Mouse (Mus musculus): ENCODE results near the gene Tsga13. TPM values are rescaled to one million over a fixed set of nuclear protein-coding genes. Genes with fewer than 3 reads are reported as not detected.

The Tsga13 gene
- polyA plus RNA-seq, 1 experiment from 2014 or later = 0.12 TPM

DNA sequence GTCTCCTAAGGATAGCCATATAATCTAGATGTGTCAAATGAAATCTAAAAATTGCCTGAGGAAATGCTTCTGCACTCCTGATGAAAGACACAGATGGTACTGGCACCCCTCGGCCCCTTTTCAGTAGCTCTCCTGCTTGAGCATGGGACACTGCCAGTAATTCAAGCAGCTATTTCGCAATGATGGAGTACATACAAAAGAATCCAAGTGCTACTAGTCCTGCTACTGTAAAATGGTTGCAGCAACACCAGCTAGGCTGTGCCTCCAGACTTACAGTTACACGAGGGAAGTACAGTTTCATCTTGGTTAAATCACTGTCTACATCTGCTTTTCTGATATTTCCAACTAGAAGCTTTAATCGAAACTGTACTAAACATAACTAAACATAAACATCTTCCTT lies 31.9 kb downstream of the Tsga13 start:
- ATAC-seq (replicated peaks; ENCODE audit: extremely low read depth, insufficient read depth, low FRiP score) = no peak
- no peak overlapping the region for H3K27ac ChIP-seq (ENCODE audit: low read length)
- H3K9me3 ChIP-seq (replicated peaks; ENCODE audit: control insufficient read depth, low read length) = no peaks in the 10 kb centered on the region
- no peak overlapping the region for H3K9ac ChIP-seq (ENCODE audit: low read length)
- WGBS = 79% methylated on average over 4 of the region's 4 CpGs
- H3K4me1 ChIP-seq (ENCODE audit: control insufficient read depth, insufficient read depth, low read length) = no peaks in the 10 kb centered on the region
- no peaks in the 10 kb centered on the region for H3K27me3 ChIP-seq (ENCODE audit: control insufficient read depth, insufficient read depth, low read length)
- no peak overlapping the region for H3K4me2 ChIP-seq (ENCODE audit: low read depth, low read length)
- H3K36me3 ChIP-seq (ENCODE audit: control insufficient read depth, insufficient read depth) = peaks cover 14% of the 10 kb centered on the region
- no peak overlapping the region for H3K4me3 ChIP-seq (ENCODE audit: low read length)

DNA sequence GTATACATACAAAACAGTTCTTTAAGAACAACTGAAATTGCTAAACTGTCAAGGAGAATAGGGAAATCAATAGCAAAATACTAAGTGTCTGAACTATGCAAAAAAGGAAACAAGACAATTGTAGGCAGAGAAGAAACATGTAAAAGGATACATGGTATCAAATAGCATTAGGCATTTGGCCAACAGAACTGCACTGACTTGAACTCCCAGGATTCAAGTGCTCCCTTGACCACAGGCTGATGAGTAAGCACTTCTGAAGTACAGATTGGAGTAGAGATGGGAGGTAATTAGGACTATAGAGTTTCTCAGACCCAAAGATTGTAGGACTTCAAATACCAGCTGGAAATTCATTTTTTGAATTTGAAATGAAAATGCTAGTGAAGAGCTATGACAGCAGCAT lies 38.7 kb downstream of the Tsga13 start:
- Histone ChIP-seq H3K27me3 (ENCODE audit: control insufficient read depth, insufficient read depth, low read length) (no peaks in the 10 kb centered on the region), H3K27ac (ENCODE audit: low read length) (no peak overlapping the region), H3K9me3 (replicated peaks; ENCODE audit: control insufficient read depth, low read length) (peaks cover 4% of the 10 kb centered on the region; the same call in 1 of the 2 replicates), H3K4me3 (ENCODE audit: low read length) (no peak overlapping the region), H3K4me2 (ENCODE audit: low read depth, low read length) (no peak overlapping the region), H3K36me3 (ENCODE audit: control insufficient read depth, insufficient read depth) (peaks cover 12% of the 10 kb centered on the region), H3K4me1 (ENCODE audit: control insufficient read depth, insufficient read depth, low read length) (no peaks in the 10 kb centered on the region), H3K9ac (ENCODE audit: low read length) (no peak overlapping the region)
- no peak for ATAC-seq (replicated peaks; ENCODE audit: extremely low read depth, insufficient read depth, low FRiP score)

- no peak for ATAC-seq (replicated peaks; ENCODE audit: extremely low read depth, insufficient read depth, low FRiP score)
- no peak overlapping the region for H3K27ac ChIP-seq (ENCODE audit: low read length)
Measured at GRCm38 (mm10) chr6:30866501-30866900, 48.9 kb downstream of the Tsga13 start.

DNA sequence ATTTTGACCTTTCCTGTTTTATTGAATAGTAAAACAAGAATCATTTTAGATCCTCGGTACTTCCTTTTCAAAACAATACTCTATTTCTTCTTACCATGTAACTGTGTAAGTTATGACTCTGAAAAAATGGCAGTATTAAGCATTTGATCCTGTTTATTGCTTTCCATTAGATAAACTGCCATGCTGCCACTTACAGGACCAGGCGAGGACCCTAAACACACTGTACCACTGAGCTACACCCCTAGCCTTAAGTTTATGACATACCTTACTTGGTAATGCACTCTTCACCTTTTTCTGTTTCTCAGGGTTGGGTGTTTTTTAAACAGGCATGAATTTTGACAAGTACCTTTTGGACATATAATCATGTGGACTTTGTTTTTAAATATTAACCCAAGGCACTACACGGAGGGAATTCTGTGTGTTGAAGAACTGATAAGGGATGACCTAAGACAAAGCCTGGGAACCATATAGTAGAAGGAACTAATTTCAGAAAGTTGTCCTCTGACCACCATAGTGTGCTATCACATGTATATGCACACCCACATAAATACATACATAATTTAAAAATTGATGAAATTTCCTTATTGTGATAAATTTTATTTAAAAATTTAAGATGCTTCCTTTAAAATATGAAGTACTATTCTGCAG lies 50.2 kb downstream of the Tsga13 start:
- WGBS = 66% methylated on average over 3 of the region's 3 CpGs
- no peaks in the 10 kb centered on the region for H3K4me1 ChIP-seq (ENCODE audit: control insufficient read depth, insufficient read depth, low read length)
- H3K4me3 ChIP-seq (ENCODE audit: low read length) = no peak overlapping the region
- H3K36me3 ChIP-seq (ENCODE audit: control insufficient read depth, insufficient read depth) = no peaks in the 10 kb centered on the region
- no peaks in the 10 kb centered on the region for H3K27me3 ChIP-seq (ENCODE audit: control insufficient read depth, insufficient read depth, low read length)
- H3K4me2 ChIP-seq (ENCODE audit: low read depth, low read length) = no peak overlapping the region
- H3K27ac ChIP-seq (ENCODE audit: low read length) = no peak overlapping the region
- ATAC-seq (replicated peaks; ENCODE audit: extremely low read depth, insufficient read depth, low FRiP score) = no peak
- H3K9ac ChIP-seq (ENCODE audit: low read length) = no peak overlapping the region
- H3K9me3 ChIP-seq (replicated peaks; ENCODE audit: control insufficient read depth, low read length) = no peaks in the 10 kb centered on the region

More at GRCm38 (mm10) chr6:30866501-30866900, 48.9 kb downstream of the Tsga13 start:
- Histone ChIP-seq H3K9ac (ENCODE audit: low read length) (no peak overlapping the region), H3K36me3 (ENCODE audit: control insufficient read depth, insufficient read depth) (no peaks in the 10 kb centered on the region), H3K4me3 (ENCODE audit: low read length) (no peak overlapping the region), H3K27me3 (ENCODE audit: control insufficient read depth, insufficient read depth, low read length) (no peaks in the 10 kb centered on the region), H3K9me3 (replicated peaks; ENCODE audit: control insufficient read depth, low read length) (no peaks in the 10 kb centered on the region), H3K4me2 (ENCODE audit: low read depth, low read length) (no peak overlapping the region), H3K4me1 (ENCODE audit: control insufficient read depth, insufficient read depth, low read length) (no peaks in the 10 kb centered on the region)
- WGBS = 56% methylated on average over 1 of the region's 1 CpGs

DNA sequence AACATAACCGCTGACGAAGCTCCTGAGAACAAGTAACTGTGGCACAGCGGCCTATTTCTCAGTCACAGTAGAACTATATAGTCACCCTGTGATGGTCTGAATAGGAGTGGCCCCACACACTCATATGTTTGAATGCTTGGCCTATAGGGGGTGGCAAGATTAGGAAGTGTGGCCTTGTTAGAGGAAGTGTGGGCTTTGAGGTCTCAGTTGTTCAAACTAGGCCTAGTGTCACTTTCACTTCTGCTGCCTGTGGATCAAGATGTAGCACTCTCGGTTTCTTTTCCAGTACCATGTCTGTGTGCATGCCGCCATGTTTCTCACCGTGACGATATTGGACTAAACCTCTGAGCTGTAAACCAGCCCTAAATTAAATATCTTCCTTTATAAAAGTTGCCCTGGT lies 59.4 kb downstream of the Tsga13 start:
- H3K36me3 ChIP-seq (ENCODE audit: control insufficient read depth, insufficient read depth) = peaks cover 8% of the 10 kb centered on the region
- 97% methylated on average over 7 of the region's 7 CpGs for WGBS
- no peaks in the 10 kb centered on the region for H3K9me3 ChIP-seq (replicated peaks; ENCODE audit: control insufficient read depth, low read length)
- ATAC-seq (replicated peaks; ENCODE audit: extremely low read depth, insufficient read depth, low FRiP score) = no peak
- H3K27ac ChIP-seq (ENCODE audit: low read length) = no peak overlapping the region
- no peak overlapping the region for H3K9ac ChIP-seq (ENCODE audit: low read length)
- H3K4me3 ChIP-seq (ENCODE audit: low read length) = no peak overlapping the region
- no peaks in the 10 kb centered on the region for H3K27me3 ChIP-seq (ENCODE audit: control insufficient read depth, insufficient read depth, low read length)
- H3K4me1 ChIP-seq (ENCODE audit: control insufficient read depth, insufficient read depth, low read length) = no peaks in the 10 kb centered on the region
- no peak overlapping the region for H3K4me2 ChIP-seq (ENCODE audit: low read depth, low read length)

- Histone ChIP-seq H3K4me2 (ENCODE audit: low read depth, low read length) (no peak overlapping the region), H3K27me3 (ENCODE audit: control insufficient read depth, insufficient read depth, low read length) (no peaks in the 10 kb centered on the region), H3K36me3 (ENCODE audit: control insufficient read depth, insufficient read depth) (peaks cover 8% of the 10 kb centered on the region), H3K27ac (ENCODE audit: low read length) (no peak overlapping the region), H3K9ac (ENCODE audit: low read length) (no peak overlapping the region), H3K4me3 (ENCODE audit: low read length) (no peak overlapping the region), H3K4me1 (ENCODE audit: control insufficient read depth, insufficient read depth, low read length) (no peaks in the 10 kb centered on the region), H3K9me3 (replicated peaks; ENCODE audit: control insufficient read depth, low read length) (no peaks in the 10 kb centered on the region)
- 74% methylated on average over 2 of the region's 2 CpGs for WGBS
- ATAC-seq (replicated peaks; ENCODE audit: extremely low read depth, insufficient read depth, low FRiP score) = no peak
Measured at GRCm38 (mm10) chr6:30855205-30855604, 60.2 kb downstream of the Tsga13 start.

GRCm38 (mm10) chr6:30849818-30850217 lies 65.6 kb downstream of the Tsga13 start:
- Histone ChIP-seq H3K9ac (ENCODE audit: low read length) (no peak overlapping the region), H3K4me1 (ENCODE audit: control insufficient read depth, insufficient read depth, low read length) (0 out of 2 replicates have a peak, but pooled peaks cover 2% of the 10 kb centered on the region), H3K9me3 (replicated peaks; ENCODE audit: control insufficient read depth, low read length) (no peaks in the 10 kb centered on the region), H3K36me3 (ENCODE audit: control insufficient read depth, insufficient read depth) (no peaks in the 10 kb centered on the region; the same call in 1 of the 2 replicates), H3K4me2 (ENCODE audit: low read depth, low read length) (no peak overlapping the region), H3K27me3 (ENCODE audit: control insufficient read depth, insufficient read depth, low read length) (no peaks in the 10 kb centered on the region), H3K4me3 (ENCODE audit: low read length) (no peak overlapping the region), H3K27ac (ENCODE audit: low read length) (0 out of 2 replicates have a peak overlapping the region, but pooled peaks have one; percentile 4)
- ATAC-seq (replicated peaks; ENCODE audit: extremely low read depth, insufficient read depth, low FRiP score) = peak; percentile 58; the same call in 1 of the 2 replicates
- WGBS = 52% methylated on average over 2 of the region's 2 CpGs

Other genes starting within 250 kb of the Tsga13 start
- gene Cep41, start 221.8 kb downstream of the Tsga13 start, polyA plus RNA-seq (2015; fragmentation: Nextera tagmentation; extraction: Ambion mirVana) = 9.3 and 10.5 TPM in 2 replicates
- 1,693 and 1,886 TPM in 2 replicates for gene Mest, start 192.0 kb downstream of the Tsga13 start, polyA plus RNA-seq (2015; fragmentation: Nextera tagmentation; extraction: Ambion mirVana)
- 18.9 and 20.9 TPM in 2 replicates for gene Copg2, start 18.8 kb downstream of the Tsga13 start, polyA plus RNA-seq (2015; fragmentation: Nextera tagmentation; extraction: Ambion mirVana)
- 1.9 TPM in 2 replicates for gene Klf14, start 43.5 kb upstream of the Tsga13 start, polyA plus RNA-seq (2015; fragmentation: Nextera tagmentation; extraction: Ambion mirVana)

Data from heart, embryonic 16.5 days (tissue).